Mouse (Mus musculus) adrenal gland, postnatal 10 days (tissue): ENCODE results near the gene Dck. TPM values are rescaled to one million over a fixed set of nuclear protein-coding genes. Genes with fewer than 3 reads are reported as not detected.
"Not testable (repeated sequence)": the region's sequence is repeated elsewhere in the genome, so short reads cannot be mapped to it uniquely, and the experiment has no call there.

Source experiments
- DNase-seq: peaks from one replicate; pipeline ENCODE4 v3.0.0; 2021; ENCODE audit warnings: mixed read lengths
- long read RNA-seq, 2 experiments: library from polyadenylated mRNA; stranded (forward); transcript quantifications; one replicate each; pipeline ENCODE4 v2.0.0; 2021
- total RNA-seq, 2 experiments: library from RNA; stranded (reverse); gene quantifications; 2 replicates each; pipeline ENCODE4 v1.2.3; 2021

Dck gene
- total RNA-seq: 1 to 10 TPM; 8.0 to 9.6 TPM
- long read RNA-seq, experiment 1, transcript Dck-201 (7 exons, 3,078 nt): major isoform, 5 of 6 reads
- long read RNA-seq, experiment 1, partial matches to known transcripts: 0 of 6 reads
- long read RNA-seq, experiment 1, other reads (novel, unspliced or antisense): 1 of 6 reads
- long read RNA-seq, experiment 2, transcript Dck-201 (7 exons, 3,078 nt): major isoform, 5 of 5 reads
- long read RNA-seq, experiment 2, partial matches to known transcripts: 0 of 5 reads
- long read RNA-seq, experiment 2, other reads (novel, unspliced or antisense): 0 of 5 reads

- peak; percentile 99 for DNase-seq
Observed at GRCm38 (mm10) chr5:88764987-88765481, at the start of gene Dck. Dck (plus strand) TSS chr5:88764996.

- DNase-seq: no peak
Observed at GRCm38 (mm10) chr5:88716983-88717382, 47.8 kb upstream of the Dck start.

GRCm38 (mm10) chr5:88720116-88721002, 44.4 kb upstream of the Dck start, which contains the start of gene Mob1b:
Mob1b (plus strand) TSS chr5:88720855.
- DNase-seq: peak; percentile 100

GRCm38 (mm10) chr5:88721003-88721475, 43.8 kb upstream of the Dck start:
- DNase-seq: no peak

GRCm38 (mm10) chr5:88721565-88722212, 43.1 kb upstream of the Dck start:
- DNase-seq: peak; percentile 60

GRCm38 (mm10) chr5:88722213-88722600, 42.6 kb upstream of the Dck start:
- peak; percentile 51 for DNase-seq

GRCm38 (mm10) chr5:88724030-88724429, 40.8 kb upstream of the Dck start:
- DNase-seq: no peak

GRCm38 (mm10) chr5:88727593-88728144, 37.1 kb upstream of the Dck start:
- no peak for DNase-seq

- peak; percentile 29 for DNase-seq
Observed at GRCm38 (mm10) chr5:88734786-88735185, 30.0 kb upstream of the Dck start.

GRCm38 (mm10) chr5:88741065-88741464, 23.7 kb upstream of the Dck start:
- not testable (repeated sequence) for DNase-seq

GRCm38 (mm10) chr5:88747774-88748173, 17.0 kb upstream of the Dck start:
- DNase-seq: no peak

- no peak for DNase-seq
Observed at GRCm38 (mm10) chr5:88753199-88753598, 11.6 kb upstream of the Dck start.

GRCm38 (mm10) chr5:88762611-88763010, 2.2 kb upstream of the Dck start:
- DNase-seq: no peak

- DNase-seq: no peak
Observed at GRCm38 (mm10) chr5:88764430-88764986, 288 bp upstream of the Dck start.

GRCm38 (mm10) chr5:88765587-88765986, 791 bp downstream of the Dck start:
- DNase-seq: no peak

GRCm38 (mm10) chr5:88766121-88766520, 1.3 kb downstream of the Dck start:
- DNase-seq: no peak

- no peak for DNase-seq
Observed at GRCm38 (mm10) chr5:88766863-88767262, 2.1 kb downstream of the Dck start.

GRCm38 (mm10) chr5:88768201-88768600, 3.4 kb downstream of the Dck start:
- no peak for DNase-seq

- DNase-seq: no peak
Observed at GRCm38 (mm10) chr5:88782072-88782765, 17.4 kb downstream of the Dck start.

GRCm38 (mm10) chr5:88785059-88785458, 20.3 kb downstream of the Dck start:
- DNase-seq: no peak

- no peak for DNase-seq
Observed at GRCm38 (mm10) chr5:88790675-88791074, 25.9 kb downstream of the Dck start.
